Mouse (Mus musculus) heart, adult 2 months (tissue): ENCODE data around the gene Nudt17.

ENCODE experiments used
- CTCF ChIP-seq: fragments of 200-600 bp; IDR thresholded peaks from 2 replicates; pipeline ENCODE4 v1.8.1; 2022; ENCODE audit warnings: antibody characterized with exemption, mild to moderate bottlenecking, moderate library complexity
- POLR2A ChIP-seq: fragments of 200-500 bp; IDR thresholded peaks from 2 replicates; pipeline ENCODE4 v1.6.1; 2011; ENCODE audit warnings: mild to moderate bottlenecking, low read depth, low read length, control low read depth; ENCODE audit not compliant: insufficient read depth

DNA sequence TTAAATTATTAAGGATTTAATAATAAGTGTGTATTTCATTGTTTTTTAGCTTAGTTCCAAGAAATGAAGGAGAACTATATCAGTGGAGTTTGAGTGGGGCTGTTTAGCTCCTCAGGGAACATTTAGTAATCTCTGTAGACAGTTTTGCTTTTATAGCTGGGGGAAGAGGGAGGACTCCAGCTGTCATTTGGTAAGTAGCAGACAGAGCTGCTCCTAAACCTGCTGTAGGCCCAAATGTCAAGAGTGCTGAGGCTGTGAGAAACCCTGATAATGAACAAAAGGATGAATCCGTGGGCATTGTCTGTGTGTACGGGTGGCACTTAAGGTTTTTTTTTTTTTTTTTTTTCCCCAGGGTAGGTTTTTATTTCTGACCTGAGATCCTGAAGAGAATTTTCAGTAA is 26.8 kb upstream of the Nudt17 start:
- TF ChIP-seq CTCF (no peak), POLR2A (no peak)
